Mouse (Mus musculus): ENCODE results near the gene Rab11fip5. TPM values are rescaled to one million over a fixed set of nuclear protein-coding genes. Genes with fewer than 3 reads are reported as not detected.

Gene Rab11fip5
- 10 to 100 TPM; 20.2 to 26.7 TPM for total RNA-seq (2021)
- long read RNA-seq, experiment 1, full-length matches to known transcripts, result 3 of 11 reads
- long read RNA-seq, experiment 1, partial matches to known transcripts, result 2 of 11 reads
- long read RNA-seq, experiment 1, other reads (novel, unspliced or antisense), result 6 of 11 reads
- long read RNA-seq, experiment 2, full-length matches to known transcripts, result 8 of 14 reads
- long read RNA-seq, experiment 2, partial matches to known transcripts, result 2 of 14 reads
- long read RNA-seq, experiment 2, other reads (novel, unspliced or antisense), result 4 of 14 reads

DNA sequence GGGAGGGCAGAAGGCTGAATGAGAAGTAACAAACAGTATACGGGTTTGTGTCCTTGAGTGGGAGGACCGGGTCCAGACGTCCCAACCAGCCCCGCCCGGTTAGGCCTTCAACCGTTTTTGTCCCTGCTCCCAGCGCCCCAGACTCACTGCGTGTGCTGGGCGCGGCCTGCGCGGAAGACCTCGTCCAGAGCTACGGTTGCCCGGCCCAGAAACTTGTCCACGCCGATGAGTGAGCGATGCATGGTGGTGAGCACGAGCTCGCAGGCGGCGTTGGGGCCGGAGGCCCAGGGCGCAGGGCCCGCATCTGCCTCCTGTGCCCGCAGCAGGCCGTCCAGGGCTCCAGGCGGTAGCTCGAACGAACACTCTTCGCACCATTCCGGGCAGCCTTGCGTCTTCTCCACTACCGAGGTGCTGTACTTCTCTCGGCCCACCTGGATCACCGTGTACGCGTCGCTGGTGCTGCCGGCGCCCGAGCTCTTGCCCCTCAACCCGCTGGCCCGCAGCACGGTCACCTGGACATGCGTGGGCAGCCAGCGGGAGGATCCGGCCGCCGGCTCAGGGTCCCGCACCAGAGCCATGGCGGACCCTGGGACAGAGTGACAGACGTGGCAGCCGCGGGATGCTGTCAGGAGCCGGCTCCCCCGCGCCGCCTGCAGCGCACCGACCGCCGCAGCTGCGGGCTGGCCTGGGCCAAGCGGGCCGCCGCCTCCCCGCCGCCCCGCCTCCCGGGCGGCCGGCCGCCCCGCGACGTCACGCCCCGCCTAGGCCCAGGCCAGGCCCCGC is at the start of gene Rab11fip5:
Gene Rab11fip5, minus strand, starts transcription at position 684 of the 783 bp plus-strand sequence.
- peak; percentile 22 to 48 for DNase-seq
- intact Hi-C loops (cut with DNase I), result no loop called here

DNA sequence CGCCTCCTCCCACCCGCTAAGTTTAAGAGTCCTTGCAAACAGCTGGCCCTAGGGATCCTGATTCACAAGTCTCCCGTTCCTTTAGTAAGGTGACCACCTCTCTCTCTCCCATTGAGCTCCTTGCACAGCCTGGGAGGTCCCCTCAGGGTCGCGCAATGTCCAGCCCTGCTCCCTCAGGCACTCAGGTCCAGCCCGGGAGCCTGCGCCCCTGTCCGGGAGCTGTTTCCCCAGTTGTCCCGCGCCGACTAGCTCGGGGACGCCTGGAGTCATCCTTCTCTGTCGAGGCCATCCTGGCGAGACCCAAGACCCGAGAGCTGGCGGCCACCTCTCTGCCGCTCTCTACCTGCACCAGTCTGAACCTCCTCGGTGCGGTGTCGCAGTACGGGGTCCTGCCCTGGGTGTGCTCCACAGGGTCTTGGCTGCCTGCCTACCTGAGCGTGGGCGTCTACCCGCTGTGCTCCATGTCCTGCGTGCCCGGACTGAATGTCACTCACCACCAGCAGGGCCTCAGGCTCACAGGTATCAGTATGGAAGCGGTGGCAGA is 49.5 kb upstream of the Rab11fip5 start, which contains the start of gene Noto:
Gene Noto, plus strand, starts transcription at position 51 of the 544 bp plus-strand sequence.
- DNase-seq, result no peak
- intact Hi-C loops (cut with DNase I), result no loop called here

DNA sequence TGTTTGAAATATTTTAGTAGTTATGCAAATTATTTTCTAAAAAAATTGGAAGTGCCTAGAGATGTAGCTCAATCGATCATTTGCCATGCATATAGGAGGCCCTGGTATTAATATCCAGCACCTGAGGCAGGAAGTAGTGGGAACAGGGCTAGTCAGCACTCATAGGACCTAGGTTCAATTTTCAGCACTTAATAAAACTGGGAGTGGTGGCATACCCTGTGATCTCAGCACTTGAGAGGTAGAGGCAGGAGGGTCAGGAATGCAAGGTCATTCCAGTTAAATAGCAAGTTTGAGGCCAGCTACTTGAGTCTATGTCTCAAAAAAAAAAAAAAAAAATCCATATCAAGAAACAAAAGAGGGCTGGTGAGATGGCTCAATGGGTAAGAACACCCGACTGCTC is 44.7 kb upstream of the Rab11fip5 start:
- no peak for DNase-seq
- intact Hi-C loops (cut with DNase I), result no loop called here

DNA sequence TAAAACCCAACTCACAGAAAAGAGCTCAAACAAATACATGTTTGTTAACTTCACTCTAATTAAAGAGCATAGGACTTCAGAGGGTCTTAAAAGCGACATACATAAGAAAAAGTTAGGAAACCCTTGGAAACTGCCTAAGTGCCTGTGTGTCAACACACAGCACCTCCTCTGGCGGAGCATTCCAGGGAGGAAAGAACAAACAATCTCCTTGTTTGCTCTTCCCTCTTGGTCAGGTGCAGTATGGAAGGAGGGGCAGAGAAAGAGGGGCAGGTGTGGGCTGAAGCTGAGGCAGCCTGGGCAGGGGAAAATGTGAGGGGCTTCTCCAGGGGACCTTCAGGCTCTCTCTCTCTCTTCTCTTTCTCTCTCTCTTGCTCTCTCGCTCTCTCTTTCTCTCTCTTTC is 41.4 kb upstream of the Rab11fip5 start:
- no peak for DNase-seq
- intact Hi-C loops (cut with DNase I), result no loop called here

DNA sequence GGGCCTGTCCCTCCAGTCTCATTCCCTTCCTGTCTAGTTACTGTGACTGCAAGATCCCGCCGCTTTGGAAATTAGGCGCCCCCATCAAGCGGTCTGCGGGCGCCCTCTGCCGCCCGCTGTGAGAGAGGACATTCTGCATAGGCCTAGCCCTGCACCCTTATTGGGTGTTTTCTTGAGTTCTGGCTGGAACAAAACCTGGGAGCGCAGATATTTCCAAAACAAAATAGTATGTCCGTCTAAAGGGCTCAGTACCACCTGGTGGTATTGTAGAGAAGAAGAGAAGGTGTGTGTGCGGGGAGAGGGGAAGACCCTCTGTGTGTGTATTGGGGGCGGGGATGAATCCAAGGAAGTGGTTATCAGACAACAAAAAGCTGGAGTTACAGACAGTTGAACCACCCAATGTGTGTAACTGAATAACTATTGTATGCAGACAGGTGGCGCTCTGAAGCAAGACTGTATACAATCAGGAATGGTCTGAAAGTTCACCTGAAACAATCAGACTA is 36.4 kb upstream of the Rab11fip5 start:
- intact Hi-C loops (cut with DNase I), result no loop called here
- DNase-seq, result peak; percentile 20 to 29

DNA sequence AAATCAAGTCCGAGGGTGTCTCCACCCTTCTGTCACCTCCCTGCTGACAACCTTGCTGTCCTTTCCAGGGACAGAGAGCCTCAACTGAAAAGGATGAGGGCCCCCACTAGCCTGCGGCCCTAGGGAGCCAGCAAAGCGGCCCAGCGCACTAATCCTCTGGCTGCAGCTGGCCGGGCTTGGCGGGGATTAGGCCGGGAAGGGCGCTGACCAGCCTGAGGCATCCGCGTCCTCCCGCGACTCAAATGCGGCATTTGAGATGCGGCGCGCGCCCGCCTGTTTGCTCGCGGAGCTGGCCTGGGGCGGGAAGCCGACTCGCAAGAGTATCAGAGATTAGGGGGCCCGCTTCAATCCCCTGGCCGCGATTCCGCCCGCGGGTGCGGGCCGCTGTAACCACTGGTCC is 34.6 kb upstream of the Rab11fip5 start:
- no peak for DNase-seq
- intact Hi-C loops (cut with DNase I), result loop anchor here (5.0 kb wide), 1 partner anchor 257 kb away; no protein-coding TSS in a partner anchor

DNA sequence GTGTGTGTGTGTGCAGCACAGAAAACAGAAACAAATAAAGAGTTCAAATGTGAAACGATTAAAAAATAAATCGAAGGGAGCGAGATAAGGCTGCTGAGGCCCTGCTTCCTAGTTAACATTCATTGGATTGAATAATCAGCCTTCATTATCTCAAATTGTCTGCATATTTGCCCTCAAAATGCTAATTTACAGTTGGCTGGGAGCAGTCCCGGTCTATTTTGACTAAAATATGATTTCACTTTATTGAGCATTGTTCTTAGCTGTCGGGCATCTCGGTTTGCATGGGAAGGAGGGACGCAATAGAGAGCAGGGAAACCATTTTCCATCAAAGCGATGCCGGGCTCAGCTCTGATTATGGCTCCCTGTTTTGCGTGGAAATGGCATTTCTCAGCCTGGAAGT is 28.6 kb upstream of the Rab11fip5 start:
- no peak for DNase-seq
- intact Hi-C loops (cut with DNase I), result no loop called here

DNA sequence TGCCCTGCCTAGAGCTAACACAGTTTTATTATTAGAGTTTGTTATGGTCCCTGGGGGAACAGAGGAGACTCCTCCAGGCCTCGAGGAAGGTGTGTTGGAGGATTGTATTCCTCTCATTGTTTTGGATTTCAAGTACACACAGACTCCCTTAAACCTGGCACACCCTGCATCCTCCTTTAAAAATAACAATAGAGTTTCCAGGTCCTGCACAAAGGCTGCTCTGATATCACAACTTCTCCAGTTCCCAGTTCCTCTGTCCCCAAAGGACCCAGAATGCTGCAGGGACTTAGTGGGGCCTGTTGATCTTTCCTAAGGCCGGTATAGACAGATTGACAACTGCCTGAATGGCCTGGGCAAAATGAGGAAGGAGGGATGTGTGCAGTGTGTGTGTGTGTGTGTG is 28.2 kb upstream of the Rab11fip5 start:
- no peak for DNase-seq
- intact Hi-C loops (cut with DNase I), result no loop called here

DNA sequence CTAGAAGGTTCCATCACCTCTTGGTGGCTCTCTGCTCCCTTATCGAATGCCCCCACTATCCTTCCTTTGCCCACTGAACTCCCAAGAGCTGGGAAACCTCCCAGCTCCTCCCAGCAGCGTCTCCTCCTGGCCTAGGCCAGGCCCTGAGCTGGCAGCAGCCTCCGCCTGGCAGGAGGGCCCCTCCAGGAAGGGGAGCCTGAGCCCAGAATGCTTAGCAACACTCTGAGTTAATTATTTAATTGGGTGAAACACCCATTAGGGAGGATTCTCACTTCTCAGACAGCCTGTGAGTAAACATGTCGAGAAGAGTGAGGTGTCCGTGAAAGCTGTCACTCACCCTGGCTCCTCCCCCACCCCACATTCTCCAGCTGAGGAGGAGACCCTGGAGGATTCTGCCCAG is 25.3 kb upstream of the Rab11fip5 start:
- intact Hi-C loops (cut with DNase I), result no loop called here
- no peak for DNase-seq

DNA sequence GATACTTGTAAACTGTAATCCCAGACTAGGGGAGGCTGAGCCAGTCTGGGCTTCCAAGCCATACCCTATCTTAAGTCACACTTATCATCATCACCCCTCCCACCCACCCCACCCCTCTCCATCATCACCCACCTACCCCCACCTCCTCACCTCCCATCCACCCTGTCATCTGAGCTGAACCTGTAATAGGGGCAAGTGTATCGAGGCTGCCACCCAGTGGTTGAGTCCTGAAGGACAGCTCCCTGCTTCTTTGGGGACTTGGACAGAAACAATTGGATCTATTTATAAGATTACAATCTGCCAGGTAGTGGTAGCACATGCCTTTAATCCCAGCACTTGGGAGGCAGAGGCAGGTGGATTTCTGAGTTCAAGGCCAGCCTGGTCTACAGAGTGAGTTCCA is 22.7 kb upstream of the Rab11fip5 start:
- intact Hi-C loops (cut with DNase I), result no loop called here
- DNase-seq, result peak; percentile 22 to 38

DNA sequence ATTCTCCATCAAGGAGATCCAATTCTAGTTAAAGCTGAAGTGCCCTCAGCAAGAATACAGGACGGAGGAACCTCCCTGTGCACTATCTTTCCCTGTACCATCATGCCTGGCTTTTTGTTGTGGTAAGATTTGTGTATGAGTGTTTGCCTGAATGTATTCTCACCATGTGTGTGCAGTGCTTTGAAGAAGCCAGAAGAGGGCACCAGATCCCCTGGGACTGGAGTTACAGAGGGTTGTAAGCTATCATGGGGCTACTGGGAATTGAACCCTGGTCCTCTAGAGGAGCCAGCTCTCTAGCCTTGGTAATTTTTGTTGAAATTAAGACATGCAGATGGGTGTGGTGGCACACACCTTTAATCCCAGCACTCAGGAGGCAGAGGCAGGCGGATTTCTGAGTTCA is 20.9 kb upstream of the Rab11fip5 start:
- intact Hi-C loops (cut with DNase I), result no loop called here
- no peak for DNase-seq

DNA sequence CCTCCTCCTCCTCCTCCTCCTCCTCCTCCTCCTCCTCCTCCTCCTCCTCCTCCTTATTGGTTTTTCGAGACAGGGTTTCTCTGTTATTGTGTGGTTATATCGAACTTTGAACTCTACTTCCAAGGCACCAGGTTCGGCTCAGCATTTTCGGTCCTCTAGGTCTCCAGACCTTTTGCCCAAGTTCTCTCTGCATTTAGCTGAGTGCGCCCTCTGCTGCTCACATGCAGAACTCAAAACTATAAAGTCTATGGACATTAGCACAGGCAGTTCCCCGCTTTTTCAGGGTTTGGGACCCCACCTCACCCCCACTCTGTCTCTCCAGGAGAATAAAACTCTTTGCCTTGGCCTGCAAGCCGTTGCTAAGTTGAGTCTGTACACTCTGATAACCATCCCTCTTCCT is 17.4 kb upstream of the Rab11fip5 start:
- peak; percentile 42 to 43 for DNase-seq
- intact Hi-C loops (cut with DNase I), result loop anchor here (2.0 to 5.0 kb wide), 3 partner anchors 45 to 230 kb away; no protein-coding TSS in a partner anchor

DNA sequence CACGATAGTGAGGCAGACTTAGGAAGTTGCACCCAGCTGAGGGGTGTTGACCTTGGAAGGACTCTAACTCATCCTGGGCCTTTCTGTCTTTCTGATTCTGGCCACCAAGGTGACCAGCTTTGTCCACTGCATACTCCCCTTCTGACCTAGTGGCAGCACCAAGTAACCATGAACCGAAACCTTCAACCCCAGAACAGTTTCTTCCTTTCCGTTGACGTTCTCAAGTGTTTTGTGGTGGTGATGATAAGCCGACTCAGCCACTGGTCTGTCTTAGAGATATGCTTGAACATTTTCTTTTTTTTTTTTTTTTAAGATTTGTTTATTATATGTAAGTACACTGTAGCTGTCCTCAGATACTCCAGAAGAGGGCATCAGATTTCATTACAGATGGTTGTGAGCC is 14.2 kb upstream of the Rab11fip5 start:
- DNase-seq, result no peak
- intact Hi-C loops (cut with DNase I), result no loop called here

DNA sequence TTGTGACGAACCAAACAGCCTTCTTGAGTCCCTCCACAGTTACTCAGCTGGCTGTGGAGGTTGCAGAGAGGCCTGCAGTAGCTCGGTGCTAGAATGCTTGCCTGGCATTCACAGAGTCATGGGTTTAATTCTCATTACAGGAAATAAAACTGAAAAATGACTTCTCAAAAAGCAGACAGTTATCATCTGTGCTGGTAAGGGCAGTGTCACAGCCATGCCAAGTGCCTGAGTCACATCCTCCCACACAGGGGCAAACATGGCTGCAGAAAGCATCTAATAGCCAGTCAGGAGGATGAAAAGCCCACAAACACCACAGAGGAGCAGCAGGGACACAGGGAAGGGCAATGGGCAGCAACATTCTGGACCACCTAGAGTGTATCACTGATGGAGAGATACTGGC is 8.4 kb upstream of the Rab11fip5 start:
- DNase-seq, result no peak
- intact Hi-C loops (cut with DNase I), result no loop called here

DNA sequence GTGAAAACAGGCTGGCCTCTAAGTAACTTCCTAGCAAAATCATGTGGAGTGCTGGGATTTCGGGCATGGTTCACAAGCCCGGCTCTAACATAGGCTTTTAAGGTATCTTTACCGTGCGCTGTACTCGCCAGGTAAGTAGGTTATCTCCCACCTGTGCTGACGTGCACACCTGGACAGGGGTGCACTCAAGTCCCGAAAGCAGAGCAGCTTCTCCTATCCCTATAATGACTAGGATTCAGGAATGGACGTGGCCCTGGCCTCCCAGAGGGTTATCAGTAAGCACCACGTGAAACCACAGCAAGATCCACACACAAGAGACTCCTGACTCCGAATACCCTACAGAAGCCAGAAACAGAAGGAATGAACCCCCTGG is 7.2 kb upstream of the Rab11fip5 start:
- intact Hi-C loops (cut with DNase I), result loop anchor here (1.0 kb wide), 1 partner anchor 35 kb away; no protein-coding TSS in a partner anchor
- DNase-seq, result no peak

DNA sequence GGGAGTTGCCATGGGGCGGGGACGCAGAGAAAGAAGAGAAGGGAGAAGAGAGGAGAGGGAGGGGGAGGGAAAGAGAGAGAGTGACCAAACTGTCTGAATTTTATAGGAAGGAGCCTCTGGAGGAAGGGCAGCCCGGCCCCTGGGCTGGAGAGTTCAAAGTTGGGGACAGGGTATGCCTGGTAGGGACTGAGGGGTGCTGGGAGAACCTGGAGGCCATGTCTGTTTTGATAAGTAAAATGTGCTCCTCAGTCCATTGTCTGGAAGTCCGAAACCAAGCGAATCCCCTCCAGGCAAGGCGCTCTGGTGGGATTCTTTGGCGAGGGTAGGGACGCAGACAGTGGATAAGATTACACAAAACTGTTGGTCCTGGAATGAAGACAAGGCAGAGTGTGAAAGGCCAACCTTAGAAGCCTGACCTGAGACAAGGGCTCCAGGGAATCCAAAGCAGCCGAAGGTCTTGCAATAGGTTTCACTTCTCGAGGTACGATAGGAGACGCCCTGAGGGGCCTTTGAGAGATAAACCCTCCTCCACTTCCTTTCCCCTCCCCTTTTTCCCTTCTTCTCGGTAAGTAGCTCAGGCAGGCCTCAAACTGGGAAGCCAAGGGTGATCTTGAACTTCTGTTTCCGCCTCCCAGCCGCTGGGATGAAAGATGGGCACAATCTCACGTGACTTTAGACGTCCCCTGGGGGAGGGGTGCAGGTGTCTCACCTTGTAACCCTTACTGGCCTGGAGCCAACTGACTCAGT is 6.6 kb upstream of the Rab11fip5 start:
- no peak for DNase-seq
- intact Hi-C loops (cut with DNase I), result loop anchor here (1.0 kb wide), 1 partner anchor 35 kb away; no protein-coding TSS in a partner anchor

DNA sequence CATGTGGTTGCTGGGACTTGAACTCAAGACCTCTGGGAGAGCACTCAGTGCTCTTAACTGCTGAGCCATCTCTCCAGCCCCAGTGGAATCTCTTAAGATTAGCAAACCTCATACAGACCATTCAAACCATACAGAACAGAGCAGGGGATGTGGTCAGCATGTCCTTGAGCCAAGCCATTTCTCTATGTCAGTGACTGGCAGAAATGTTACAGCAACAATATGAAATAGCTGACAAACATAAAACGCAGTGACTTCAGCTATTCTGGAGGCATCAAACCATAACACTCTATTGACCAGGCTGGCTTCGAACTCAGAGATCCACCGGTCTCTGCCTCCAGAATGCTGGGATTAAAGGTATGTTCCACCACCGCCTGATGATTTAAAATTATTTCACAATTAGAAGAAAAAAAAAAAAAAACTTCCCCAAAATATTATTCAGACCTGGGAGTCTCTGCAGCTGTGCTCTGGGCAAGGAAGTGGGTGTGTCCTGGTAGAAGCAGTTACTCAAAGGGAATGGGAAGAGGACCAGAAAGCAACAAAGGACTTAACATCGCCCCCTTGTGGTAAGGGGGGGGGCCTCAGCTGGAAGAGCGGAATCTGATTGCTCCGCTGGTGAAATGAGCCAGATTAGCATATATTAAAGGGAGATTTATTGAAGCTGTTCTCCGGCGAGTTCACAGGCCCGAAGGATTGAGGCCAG is 5.9 kb upstream of the Rab11fip5 start:
- intact Hi-C loops (cut with DNase I), result no loop called here
- DNase-seq, result peak; percentile 66 to 77

DNA sequence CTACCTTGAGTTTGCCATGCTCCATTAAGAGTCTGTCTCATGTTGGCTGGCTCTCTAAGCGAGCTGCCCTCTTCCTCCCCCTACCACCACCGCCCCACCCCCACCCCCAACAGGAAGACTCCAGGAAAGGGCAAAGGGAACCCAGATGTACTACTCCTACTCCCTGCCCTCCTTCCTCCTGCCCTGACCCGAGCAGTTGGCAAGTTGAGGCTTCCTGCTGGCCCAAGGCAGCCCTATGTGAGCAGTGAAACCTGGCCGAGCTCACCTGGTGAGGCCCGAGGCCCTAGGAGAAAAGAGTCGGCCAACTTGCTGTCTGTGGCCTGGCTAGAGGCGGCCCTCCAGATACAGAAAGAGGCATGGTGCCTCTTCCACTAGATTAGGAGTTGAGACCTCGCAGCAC is 4.2 kb upstream of the Rab11fip5 start:
- no peak for DNase-seq
- intact Hi-C loops (cut with DNase I), result no loop called here

DNA sequence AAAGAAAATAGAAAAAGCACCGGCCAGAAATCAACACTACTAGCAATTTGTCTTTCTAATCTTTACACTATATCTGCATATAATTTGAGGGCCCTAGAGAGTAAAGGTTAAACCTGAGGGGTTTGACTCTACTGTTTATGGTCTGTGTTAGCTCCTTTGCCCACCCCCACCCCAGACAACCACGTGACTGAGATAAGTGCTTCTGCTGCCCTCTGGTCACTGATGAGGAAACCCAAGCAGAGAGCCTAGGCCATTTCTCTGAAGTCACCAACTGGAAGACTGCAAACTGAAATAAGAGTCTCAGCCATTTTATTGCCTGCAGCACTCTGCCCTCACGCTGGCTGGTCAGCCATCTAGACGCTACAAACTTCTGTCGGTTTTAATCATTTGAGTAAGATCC is 3.4 kb upstream of the Rab11fip5 start:
- intact Hi-C loops (cut with DNase I), result no loop called here

More for the DNA sequence above, 3.4 kb upstream of the Rab11fip5 start:
- DNase-seq, result no peak
